Comparison of ENCODE assay signal across 30 mouse cellular contexts in the genomic region with DNA sequence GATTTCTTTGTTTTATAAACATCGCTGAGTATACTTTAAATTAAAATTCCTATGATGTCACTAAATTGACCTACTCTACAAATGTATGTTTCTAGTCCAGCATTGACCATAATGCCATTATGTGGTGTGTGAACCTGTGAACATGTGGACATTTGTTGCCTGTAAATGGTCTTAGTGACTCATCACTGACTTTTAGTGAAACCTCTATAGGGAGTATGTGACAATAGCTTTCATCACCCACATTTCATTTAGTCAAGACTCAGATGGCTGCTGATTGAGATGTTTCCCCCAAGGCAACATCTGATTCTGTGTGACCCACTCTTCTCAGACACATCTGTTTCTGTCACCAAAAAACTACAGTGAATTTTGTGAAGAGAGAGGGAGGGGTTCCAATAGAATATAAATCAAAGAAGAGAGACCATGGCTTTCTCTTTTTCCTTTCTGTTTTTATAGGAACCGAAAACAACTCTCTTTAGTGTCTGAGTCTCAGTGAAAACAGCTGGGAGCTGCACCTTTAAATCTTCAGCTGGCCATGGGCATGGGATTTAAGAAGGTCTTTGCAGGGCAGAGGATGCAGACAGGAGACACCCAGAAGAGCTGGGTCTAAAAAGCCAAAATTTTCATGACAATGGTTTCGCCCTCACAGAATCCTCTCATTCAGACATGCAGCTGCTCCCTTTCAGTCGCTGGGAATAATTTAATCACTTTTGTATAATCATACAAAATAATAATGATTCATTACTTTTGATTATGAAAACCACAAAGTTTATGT.
DNase-seq lines count a peak whose midpoint lies in the region; ATAC-seq and TF ChIP-seq lines count a peak whose summit lies in the region.
"Had no signal": no experiment of that assay in that cellular context is flagged by ENCODE, and none has a peak within 500 bp of the region (broad histone marks: within the 10 kb centered on the region; RNA-seq: fewer than 3 reads in every experiment).

No protein-coding gene starts in this region.

- WGBS in hindbrain, embryonic 11.5 days, result 43% methylated on average over 4 of the region's 4 CpGs
- 38% methylated on average over 4 of the region's 4 CpGs for WGBS in hindbrain, embryonic 14.5 days
- WGBS in midbrain, embryonic 15.5 days, result 37% methylated on average over 4 of the region's 4 CpGs
- 61% methylated on average over 4 of the region's 4 CpGs for whole genome bisulfite sequencing in cerebellum, adult 2 months

- H3K9me3 ChIP-seq in hindbrain, embryonic 11.5 days (ENCODE audit: control insufficient read depth, low read length), result no peaks in the 10 kb centered on the region
- H3K9me3 ChIP-seq in hindbrain, embryonic 14.5 days (ENCODE audit: control insufficient read depth, low read length), result no peaks in the 10 kb centered on the region
- H3K9me3 ChIP-seq in midbrain, embryonic 15.5 days, result no peaks in the 10 kb centered on the region
- H3K9me3 ChIP-seq: embryonic facial prominence, embryonic 13.5 days; forebrain, embryonic 10.5 days; kidney, embryonic 15.5 days; limb, embryonic 13.5 days; lung, embryonic 15.5 days; stomach, embryonic 15.5 days had no signal

- no peak overlapping the region for H3K27ac ChIP-seq in hindbrain, embryonic 11.5 days (ENCODE audit: low read depth, low read length)
- H3K27ac ChIP-seq in hindbrain, embryonic 14.5 days, result no peak overlapping the region
- 0 out of 2 replicates have a peak overlapping the region, but pooled peaks have one; percentile 15 for H3K27ac ChIP-seq in midbrain, embryonic 15.5 days
- H3K27ac ChIP-seq in cerebellum, adult 2 months (ENCODE audit: insufficient read depth, low read length), result no peak overlapping the region
- H3K27ac ChIP-seq: embryonic facial prominence, embryonic 13.5 days; forebrain, embryonic 10.5 days; gastrocnemius, adult 2 months; kidney, embryonic 15.5 days; layer of hippocampus, adult 2 months; left cerebral cortex, adult 2 months; limb, embryonic 13.5 days; lung, embryonic 15.5 days; stomach, embryonic 15.5 days had no signal

- H3K9ac ChIP-seq in hindbrain, embryonic 11.5 days (ENCODE audit: low read depth, low read length), result no peak overlapping the region
- H3K9ac ChIP-seq in hindbrain, embryonic 14.5 days, result no peak overlapping the region
- H3K9ac ChIP-seq in midbrain, embryonic 15.5 days, result no peak overlapping the region
- H3K9ac ChIP-seq: embryonic facial prominence, embryonic 13.5 days; kidney, embryonic 15.5 days; limb, embryonic 13.5 days; lung, embryonic 15.5 days; stomach, embryonic 15.5 days had no signal

- peak; percentile 2 for DNase-seq in embryo, embryonic 10.5 days (ENCODE audit: low spot score)
- no peak for DNase-seq in embryo, embryonic 11 days
- DNase-seq in hindbrain, embryonic 11.5 days (ENCODE audit: low spot score), result peak; percentile 30
- no peak for DNase-seq in hindbrain, embryonic 14.5 days (ENCODE audit: low spot score)
- peak; percentile 7 for DNase-seq in ES-CJ7 (ENCODE audit: low read depth, low spot score)
- DNase-seq in cerebellum, adult 2 months, result no peak
- DNase-seq: adrenal gland, adult 8-10 months; cerebellum, adult 9-10 months; cerebellum, postnatal 36 days; gastrocnemius, adult 2 months; gastrocnemius, postnatal 36 days; heart, adult 18-20 months; heart, postnatal 4 days; kidney, postnatal 36 days; right cerebral cortex, postnatal 25 days; thymus, postnatal 14 days had no signal

- no peaks in the 10 kb centered on the region for H3K36me3 ChIP-seq in hindbrain, embryonic 11.5 days (ENCODE audit: control insufficient read depth, insufficient read depth, low read length)
- H3K36me3 ChIP-seq in hindbrain, embryonic 14.5 days (replicated peaks; ENCODE audit: control insufficient read depth, insufficient read depth), result no peaks in the 10 kb centered on the region
- no peaks in the 10 kb centered on the region for H3K36me3 ChIP-seq in midbrain, embryonic 15.5 days (replicated peaks)
- H3K36me3 ChIP-seq: embryonic facial prominence, embryonic 13.5 days; forebrain, embryonic 10.5 days; G1E; kidney, embryonic 15.5 days; limb, embryonic 13.5 days; lung, embryonic 15.5 days; stomach, embryonic 15.5 days had no signal

- peak; percentile 60; the same call in 1 of the 2 replicates for ATAC-seq in hindbrain, embryonic 11.5 days (ENCODE audit: low FRiP score)
- ATAC-seq in hindbrain, embryonic 14.5 days (ENCODE audit: low FRiP score), result no peak
- no peak for ATAC-seq in midbrain, embryonic 15.5 days (replicated peaks)
- ATAC-seq: intestine, postnatal 0 days had no signal

- H3K4me2 ChIP-seq in hindbrain, embryonic 11.5 days (replicated peaks; ENCODE audit: low read depth, low read length), result no peak overlapping the region
- no peak overlapping the region for H3K4me2 ChIP-seq in hindbrain, embryonic 14.5 days (replicated peaks)
- no peak overlapping the region for H3K4me2 ChIP-seq in midbrain, embryonic 15.5 days
- H3K4me2 ChIP-seq: embryonic facial prominence, embryonic 13.5 days; heart, embryonic 11.5 days; kidney, embryonic 15.5 days; limb, embryonic 13.5 days; liver, embryonic 11.5 days; lung, embryonic 15.5 days; stomach, embryonic 15.5 days had no signal

- TF ChIP-seq POLR2A in cerebellum, adult 2 months (IDR thresholded peaks at IDR 0.05; ENCODE audit: borderline replicate concordance, insufficient read depth, low read length), result no peak

- H3K4me3 ChIP-seq in hindbrain, embryonic 11.5 days (ENCODE audit: low read depth, low read length), result no peak overlapping the region
- H3K4me3 ChIP-seq in hindbrain, embryonic 14.5 days (replicated peaks; ENCODE audit: low read length), result no peak overlapping the region
- no peak overlapping the region for H3K4me3 ChIP-seq in midbrain, embryonic 15.5 days
- no peak overlapping the region for H3K4me3 ChIP-seq in cerebellum, adult 2 months (replicated peaks; ENCODE audit: insufficient read depth, low read depth, low read length)
- H3K4me3 ChIP-seq: embryonic facial prominence, embryonic 13.5 days; forebrain, embryonic 10.5 days; gastrocnemius, adult 2 months; kidney, embryonic 15.5 days; layer of hippocampus, adult 2 months; left cerebral cortex, adult 2 months; limb, embryonic 13.5 days; lung, embryonic 15.5 days; stomach, embryonic 15.5 days had no signal

- no peaks in the 10 kb centered on the region for H3K4me1 ChIP-seq in hindbrain, embryonic 11.5 days (replicated peaks; ENCODE audit: control insufficient read depth, insufficient read depth, low read length)
- H3K4me1 ChIP-seq in hindbrain, embryonic 14.5 days (replicated peaks; ENCODE audit: control insufficient read depth, insufficient read depth, low read length), result no peaks in the 10 kb centered on the region
- no peaks in the 10 kb centered on the region for H3K4me1 ChIP-seq in midbrain, embryonic 15.5 days
- H3K4me1 ChIP-seq in cerebellum, adult 2 months (ENCODE audit: control insufficient read depth, insufficient read depth, low read length), result no peaks in the 10 kb centered on the region
- H3K4me1 ChIP-seq: kidney, embryonic 15.5 days; limb, embryonic 13.5 days; lung, embryonic 15.5 days; stomach, embryonic 15.5 days had no signal

- TF ChIP-seq CTCF in cerebellum, adult 2 months (IDR thresholded peaks at IDR 0.05; ENCODE audit: borderline replicate concordance, insufficient read depth, low read depth, low read length), result no peak

- H3K27me3 ChIP-seq in hindbrain, embryonic 11.5 days (ENCODE audit: control insufficient read depth, insufficient read depth, low read length), result no peaks in the 10 kb centered on the region
- H3K27me3 ChIP-seq in hindbrain, embryonic 14.5 days (ENCODE audit: control insufficient read depth, insufficient read depth, low read length), result no peaks in the 10 kb centered on the region
- no peaks in the 10 kb centered on the region for H3K27me3 ChIP-seq in midbrain, embryonic 15.5 days (replicated peaks)
- no peaks in the 10 kb centered on the region for H3K27me3 ChIP-seq in cerebellum, adult 2 months (ENCODE audit: control insufficient read depth, insufficient read depth, low read length)
- H3K27me3 ChIP-seq: CH12.LX; embryonic facial prominence, embryonic 13.5 days; kidney, embryonic 15.5 days; limb, embryonic 13.5 days; lung, embryonic 15.5 days; stomach, embryonic 15.5 days had no signal

Comparison
In these comparisons a context has a peak if more than half of its experiments do, and no peak if none do; other contexts are left out.
1. DNase-seq: peak in embryo, embryonic 10.5 days (single experiment), hindbrain, embryonic 11.5 days (single experiment) and ES-CJ7 (single experiment); none in embryo, embryonic 11 days (single experiment), hindbrain, embryonic 14.5 days (single experiment) and cerebellum, adult 2 months (0 of 2).